Mouse (Mus musculus) hindlimb bud, embryonic 11.5 days (tissue): ENCODE measurements around the gene Nit2.
"Not testable (repeated sequence)": the region's sequence is repeated elsewhere in the genome, so short reads cannot be mapped to it uniquely, and the experiment has no call there.

Experiments
- DNase-seq: peaks from one replicate; pipeline ENCODE4 v3.0.0-alpha.2; 2012; ENCODE audit warnings: low read depth, low spot score; ENCODE audit errors: extremely low spot score

The Nit2 gene

GRCm38 (mm10) chr16:57166611-57167513 lies at the start of gene Nit2:
Gene Nit2, minus strand, starts transcription at chr16:57167341.
- DNase-seq, result peak; percentile 56

GRCm38 (mm10) chr16:57215957-57216356 lies 48.8 kb upstream of the Nit2 start:
- DNase-seq, result no peak

GRCm38 (mm10) chr16:57211037-57211436 lies 43.9 kb upstream of the Nit2 start:
- DNase-seq, result no peak

GRCm38 (mm10) chr16:57208342-57208741 lies 41.2 kb upstream of the Nit2 start:
- DNase-seq, result no peak

- DNase-seq, result no peak
These were observed 30.1 kb upstream of the Nit2 start for GRCm38 (mm10) chr16:57197281-57197680.

- no peak for DNase-seq
These were observed 29.4 kb upstream of the Nit2 start for GRCm38 (mm10) chr16:57196590-57196989.

GRCm38 (mm10) chr16:57191214-57191613 lies 24.1 kb upstream of the Nit2 start:
- no peak for DNase-seq

- no peak for DNase-seq
These were observed 23.2 kb upstream of the Nit2 start for GRCm38 (mm10) chr16:57190390-57190789.

GRCm38 (mm10) chr16:57189493-57189892 lies 22.4 kb upstream of the Nit2 start:
- no peak for DNase-seq

GRCm38 (mm10) chr16:57186618-57187017 lies 19.5 kb upstream of the Nit2 start:
- DNase-seq, result no peak

GRCm38 (mm10) chr16:57182037-57182436 lies 14.9 kb upstream of the Nit2 start:
- no peak for DNase-seq

- DNase-seq, result no peak
These were observed 14.0 kb upstream of the Nit2 start for GRCm38 (mm10) chr16:57181180-57181579.

- DNase-seq, result no peak
These were observed 10.5 kb upstream of the Nit2 start for GRCm38 (mm10) chr16:57177664-57178063.

- no peak for DNase-seq
These were observed 10.1 kb upstream of the Nit2 start for GRCm38 (mm10) chr16:57177254-57177653.

GRCm38 (mm10) chr16:57176276-57176675 lies 9.1 kb upstream of the Nit2 start:
- DNase-seq, result no peak

GRCm38 (mm10) chr16:57175751-57176150 lies 8.6 kb upstream of the Nit2 start:
- no peak for DNase-seq

GRCm38 (mm10) chr16:57174480-57174879 lies 7.3 kb upstream of the Nit2 start:
- not testable (repeated sequence) for DNase-seq

- no peak for DNase-seq
These were observed 4.4 kb upstream of the Nit2 start for GRCm38 (mm10) chr16:57171570-57171969.

- no peak for DNase-seq
These were observed 4.0 kb upstream of the Nit2 start for GRCm38 (mm10) chr16:57171161-57171560.

GRCm38 (mm10) chr16:57168236-57168635 lies 1.1 kb upstream of the Nit2 start:
- DNase-seq, result no peak

GRCm38 (mm10) chr16:57167514-57167912 lies 372 bp upstream of the Nit2 start:
- DNase-seq, result no peak

GRCm38 (mm10) chr16:57166086-57166485 lies 1.1 kb downstream of the Nit2 start:
- DNase-seq, result no peak

- DNase-seq, result no peak
These were observed 2.0 kb downstream of the Nit2 start for GRCm38 (mm10) chr16:57165157-57165556.
